Mouse (Mus musculus): ENCODE results near the gene Nkg7.

DNA sequence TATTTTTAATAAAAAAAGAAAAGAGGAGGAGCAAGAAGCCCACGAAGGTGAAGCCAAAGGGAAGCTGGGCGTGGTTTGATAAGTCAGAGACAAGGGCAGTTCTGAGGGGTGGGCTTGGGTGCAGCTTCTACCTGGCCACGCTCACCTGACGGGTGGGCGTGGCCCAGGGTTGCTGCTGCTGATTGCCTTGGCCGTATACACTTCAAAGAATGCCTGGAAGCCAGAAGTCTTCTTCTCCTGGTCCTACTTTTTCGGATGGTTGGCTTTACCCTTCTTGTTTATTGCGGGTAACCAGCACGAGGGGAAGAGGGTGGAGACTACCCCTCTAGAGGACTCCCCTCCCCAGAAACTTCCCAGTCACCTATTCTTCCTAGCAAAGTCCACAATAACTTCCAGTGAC is 5.8 kb downstream of the Nkg7 start:
- no peak for TF ChIP-seq SRF (IDR thresholded peaks at IDR 0.05; ENCODE audit: control insufficient read depth, insufficient read length, low read depth)
- no peak for TF ChIP-seq POLR2A (IDR thresholded peaks at IDR 0.05; ENCODE audit: insufficient read length, low read depth)

Data from myocyte (in vitro differentiated cells).